Mouse (Mus musculus) CH12.LX (cell line): ENCODE data around the gene Grip1.

Experiments
- CHD1 ChIP-seq: IDR thresholded peaks from 2 replicates; pipeline ENCODE4 v1.6.1; 2012; ENCODE audit warnings: low read depth, low read length, improper control_type of control experiment, inconsistent platforms
- CHD2 ChIP-seq: IDR thresholded peaks from 2 replicates; pipeline ENCODE4 v1.6.1; 2011; ENCODE audit warnings: low read length, improper control_type of control experiment
- CTCF ChIP-seq, 2 experiments: IDR thresholded peaks in 1 of 2; conservative IDR thresholded peaks in 1 of 2; 2 replicates each; pipeline ENCODE4 v1.5.1; 2011 to 2012; ENCODE audit warnings: low read depth in 2 of 2, low read length in 2 of 2, improper control_type of control experiment in 1 of 2, inconsistent platforms in 1 of 2, mild to moderate bottlenecking in 1 of 2, moderate library complexity in 1 of 2
- EP300 ChIP-seq: IDR thresholded peaks from 2 replicates; pipeline ENCODE4 v1.6.1; 2011; ENCODE audit warnings: low read length, improper control_type of control experiment
- HCFC1 ChIP-seq: IDR thresholded peaks from 2 replicates; pipeline ENCODE4 v1.6.1; 2012; ENCODE audit warnings: low read depth, mild to moderate bottlenecking, inconsistent platforms, low read length, improper control_type of control experiment
- MXI1 ChIP-seq: IDR thresholded peaks from 2 replicates; pipeline ENCODE4 v1.6.1; 2011; ENCODE audit warnings: mild to moderate bottlenecking, low read depth, low read length, improper control_type of control experiment
- POLR2A ChIP-seq: IDR thresholded peaks from 2 replicates; pipeline ENCODE4 v1.6.1; 2011; ENCODE audit warnings: low read depth, mild to moderate bottlenecking, improper control_type of control experiment, low read length
- RCOR1 ChIP-seq: conservative IDR thresholded peaks from 2 replicates; pipeline ENCODE4 v1.6.1; 2012; ENCODE audit warnings: low read depth, mild to moderate bottlenecking, inconsistent platforms, low read length, improper control_type of control experiment
- USF1 ChIP-seq: IDR thresholded peaks from 2 replicates; pipeline ENCODE4 v1.6.1; 2014; ENCODE audit warnings: low read depth, mild to moderate bottlenecking, inconsistent platforms, low read length, improper control_type of control experiment
- ZC3H11A ChIP-seq: IDR thresholded peaks from 2 replicates; pipeline ENCODE4 v1.6.1; 2012; ENCODE audit warnings: low read depth, mild to moderate bottlenecking, inconsistent platforms, low read length, improper control_type of control experiment
- ZNF384 ChIP-seq: IDR thresholded peaks from 2 replicates; pipeline ENCODE4 v1.6.1; 2012; ENCODE audit warnings: low read depth, low read length, improper control_type of control experiment, inconsistent platforms

DNA sequence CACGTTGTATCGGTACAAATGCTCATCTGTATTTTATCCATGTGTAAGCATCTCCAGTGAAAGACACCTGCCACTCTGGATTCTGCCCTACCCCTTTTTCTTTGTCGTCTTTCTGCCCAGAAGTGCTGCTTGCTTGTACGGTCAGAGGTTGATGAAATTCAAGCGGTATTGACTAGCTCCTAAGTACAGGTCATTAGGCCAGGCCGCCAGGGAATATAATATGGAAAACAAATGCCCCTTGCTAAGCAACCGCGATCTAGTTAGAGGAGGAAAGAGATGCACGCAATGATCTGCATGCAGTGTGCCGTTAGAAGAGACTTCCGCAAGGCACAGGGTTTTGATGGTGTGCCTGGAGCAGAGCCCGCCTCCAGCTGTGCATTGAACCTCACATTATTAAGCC is 187.4 kb downstream of the Grip1 start:
- TF ChIP-seq CTCF (conservative IDR thresholded peaks at IDR 0.05 in 1 of 2, IDR thresholded peaks at IDR 0.05 in 1 of 2; ENCODE audit: low read depth in 2 of 2, low read length in 2 of 2) (no peak), HCFC1 (no peak), ZNF384 (no peak), CHD2 (no peak), RCOR1 (no peak), MXI1 (no peak), USF1 (no peak), POLR2A (no peak), ZC3H11A (no peak), EP300 (no peak), CHD1 (no peak)
